Mouse (Mus musculus): ENCODE measurements around the gene Nkx2-4.

Gene Nkx2-4

DNA sequence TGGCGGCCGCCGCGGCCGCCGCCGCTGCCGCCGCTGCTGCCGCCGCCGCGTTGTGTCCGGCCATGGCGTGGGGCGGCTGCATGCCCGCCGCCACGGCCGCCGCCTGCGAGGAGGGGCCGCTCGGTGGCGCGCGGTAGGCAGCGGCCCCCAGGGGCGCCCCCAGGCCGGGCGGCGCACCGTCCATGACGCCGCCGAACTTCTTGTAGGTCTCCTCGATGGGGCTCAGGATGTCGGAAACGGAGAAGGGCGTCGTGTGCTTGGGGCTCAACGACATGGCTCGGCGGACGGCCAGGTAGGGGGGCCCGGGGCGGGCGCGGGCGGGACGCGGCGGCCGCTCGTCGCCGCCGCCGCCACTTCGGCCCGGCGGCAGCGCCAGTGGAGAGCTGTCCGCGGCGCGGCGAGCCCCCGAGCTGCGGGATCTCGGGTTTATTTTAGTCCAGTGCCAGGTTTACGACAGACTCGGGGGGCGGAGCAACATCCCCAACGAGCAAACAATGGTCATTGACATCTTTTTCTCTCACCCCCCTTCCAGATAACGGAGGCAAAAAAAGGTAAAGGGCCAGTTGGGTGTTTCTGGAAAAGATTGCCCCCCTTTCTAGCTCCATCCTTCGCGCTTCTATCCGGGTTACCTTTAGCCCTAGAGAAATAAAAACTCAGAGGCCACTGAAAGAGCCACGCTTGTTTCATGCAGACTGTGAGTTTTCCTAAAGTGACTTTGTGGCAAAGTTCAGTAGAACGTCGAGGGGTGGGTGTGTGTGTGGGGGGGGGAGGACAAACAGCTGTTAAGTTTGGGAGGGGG lies at the start of gene Nkx2-4:
Gene Nkx2-4 (minus strand): TSS at position 374 of the 799 bp plus-strand sequence.
- peak; percentile 20 for DNase-seq (ENCODE audit: low read depth, low spot score)

- DNase-seq (ENCODE audit: low read depth, low spot score): no peak
These were observed 42.1 kb upstream of the Nkx2-4 start for GRCm38 (mm10) chr2:147127366-147127765.

GRCm38 (mm10) chr2:147119736-147120135 lies 34.5 kb upstream of the Nkx2-4 start:
- DNase-seq (ENCODE audit: low read depth, low spot score): no peak

GRCm38 (mm10) chr2:147086441-147086840 lies 1.2 kb upstream of the Nkx2-4 start:
- no peak for DNase-seq (ENCODE audit: low read depth, low spot score)

- DNase-seq (ENCODE audit: low read depth, low spot score): no peak
These were observed 692 bp upstream of the Nkx2-4 start for GRCm38 (mm10) chr2:147085937-147086336.

DNA sequence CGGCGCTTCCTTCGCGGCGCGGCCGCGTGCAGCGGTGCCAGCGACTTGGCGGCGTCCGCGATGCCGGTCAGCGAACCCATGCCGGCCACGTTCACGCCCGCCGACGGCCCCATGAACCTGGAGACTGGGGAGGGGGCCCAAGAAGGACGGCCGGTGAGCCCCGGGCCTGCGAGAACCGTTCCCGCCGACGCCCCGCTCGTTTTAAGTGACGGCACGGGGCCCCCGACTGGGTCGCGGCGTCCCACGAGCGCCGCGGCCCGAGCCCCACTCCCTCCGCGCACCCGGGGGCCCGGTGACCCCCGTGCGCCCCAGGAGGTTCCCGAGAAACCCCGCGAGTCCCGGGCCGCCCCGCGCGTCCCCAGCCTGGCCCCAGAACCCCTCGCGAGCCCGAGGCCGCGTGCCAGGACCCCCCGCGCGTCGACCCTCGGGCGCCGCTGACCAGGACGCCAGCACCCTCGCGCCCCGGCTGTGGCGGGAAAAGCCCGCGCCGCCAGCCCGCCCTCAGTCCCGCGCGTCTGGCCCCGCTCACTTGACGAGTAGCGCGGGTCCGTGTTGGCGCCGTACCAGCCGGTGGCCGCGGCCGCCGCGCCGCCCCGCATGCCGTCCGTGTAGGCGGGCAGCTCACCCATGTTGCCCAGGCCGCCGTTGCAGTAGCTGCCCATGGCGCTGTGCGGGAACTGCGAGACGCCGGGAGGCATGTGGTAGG lies 726 bp downstream of the Nkx2-4 start:
- DNase-seq (ENCODE audit: low read depth, low spot score): peak; percentile 15

- DNase-seq (ENCODE audit: low read depth, low spot score): peak; percentile 41
These were observed 1.5 kb downstream of the Nkx2-4 start for GRCm38 (mm10) chr2:147083471-147084365.

- DNase-seq (ENCODE audit: low read depth, low spot score): no peak
These were observed 2.9 kb downstream of the Nkx2-4 start for GRCm38 (mm10) chr2:147082391-147082790.

DNA sequence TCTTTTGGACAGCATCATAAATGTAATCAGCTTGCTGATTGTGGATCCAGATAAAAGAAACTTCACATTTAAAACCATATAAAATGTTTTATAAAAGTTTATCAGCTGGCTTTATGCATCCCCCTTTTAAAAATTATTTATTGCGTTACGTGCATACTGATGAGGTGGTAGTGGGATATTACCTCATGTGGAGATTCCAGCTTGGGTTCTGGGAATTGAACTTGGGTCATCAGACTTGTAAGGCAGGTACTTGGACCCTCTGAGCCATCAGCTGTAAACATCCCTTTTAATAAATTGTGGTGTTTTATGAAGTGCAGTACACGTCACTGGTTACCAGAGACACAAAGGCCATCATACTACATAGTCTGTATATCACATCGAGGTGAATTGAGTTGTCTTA lies 10.8 kb downstream of the Nkx2-4 start:
- no peak for DNase-seq (ENCODE audit: low read depth, low spot score)

DNA sequence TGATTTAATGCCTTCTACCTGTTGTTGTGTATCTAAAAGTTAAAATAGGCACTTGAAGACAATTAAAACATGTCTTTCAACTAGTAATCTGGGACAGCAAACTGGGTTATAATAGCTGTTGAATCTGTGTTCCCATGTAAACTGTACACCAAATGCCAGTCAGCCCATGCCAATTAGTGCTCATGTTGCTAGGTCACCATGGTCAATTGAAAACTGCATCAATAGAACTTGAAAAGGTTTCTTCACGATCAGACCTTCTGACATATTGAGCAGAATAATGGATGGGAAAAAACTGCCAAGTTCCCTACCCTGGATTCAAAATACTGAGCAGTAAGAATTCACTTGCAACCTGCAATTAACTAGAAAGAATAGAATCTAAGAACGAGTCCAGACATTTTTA lies 11.3 kb downstream of the Nkx2-4 start:
- DNase-seq (ENCODE audit: low read depth, low spot score): no peak

GRCm38 (mm10) chr2:147070305-147070704 lies 14.9 kb downstream of the Nkx2-4 start:
- DNase-seq (ENCODE audit: low read depth, low spot score): no peak

GRCm38 (mm10) chr2:147069077-147069476 lies 16.2 kb downstream of the Nkx2-4 start:
- no peak for DNase-seq (ENCODE audit: low read depth, low spot score)

- no peak for DNase-seq (ENCODE audit: low read depth, low spot score)
These were observed 17.6 kb downstream of the Nkx2-4 start for GRCm38 (mm10) chr2:147067480-147068246.

DNA sequence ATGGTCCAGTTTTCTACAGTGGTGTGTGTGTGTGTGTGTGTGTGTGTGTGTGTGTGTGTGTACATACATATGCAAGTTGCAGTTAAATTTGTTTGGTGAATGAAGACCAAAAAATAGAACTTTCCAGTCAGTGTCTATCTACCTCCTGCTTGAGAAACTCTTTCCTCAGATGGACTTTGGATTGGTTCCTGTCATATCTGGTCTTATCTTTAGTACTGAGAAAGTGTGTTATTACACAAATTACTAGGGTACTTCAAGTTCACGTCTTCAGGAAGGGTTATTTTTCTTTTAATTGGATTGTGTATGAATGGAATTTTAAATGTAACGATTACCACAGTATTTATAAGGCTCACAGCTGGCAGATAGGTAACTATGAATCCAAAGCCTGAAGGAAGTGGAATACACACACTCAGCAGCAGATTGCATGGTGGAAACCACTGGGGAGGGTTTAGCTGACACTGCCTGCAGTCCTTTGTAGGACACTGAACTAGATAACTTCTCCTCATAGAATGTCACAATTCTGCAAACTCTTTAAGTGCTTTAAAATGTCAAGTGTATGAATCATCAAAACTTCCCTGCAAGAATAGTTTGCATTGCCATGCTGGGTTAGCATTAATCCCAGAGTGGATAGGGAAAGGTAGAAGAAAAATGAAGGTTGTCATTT lies 31.9 kb downstream of the Nkx2-4 start:
- DNase-seq (ENCODE audit: low read depth, low spot score): no peak

GRCm38 (mm10) chr2:147047051-147047450 lies 38.2 kb downstream of the Nkx2-4 start:
- DNase-seq (ENCODE audit: low read depth, low spot score): no peak

DNA sequence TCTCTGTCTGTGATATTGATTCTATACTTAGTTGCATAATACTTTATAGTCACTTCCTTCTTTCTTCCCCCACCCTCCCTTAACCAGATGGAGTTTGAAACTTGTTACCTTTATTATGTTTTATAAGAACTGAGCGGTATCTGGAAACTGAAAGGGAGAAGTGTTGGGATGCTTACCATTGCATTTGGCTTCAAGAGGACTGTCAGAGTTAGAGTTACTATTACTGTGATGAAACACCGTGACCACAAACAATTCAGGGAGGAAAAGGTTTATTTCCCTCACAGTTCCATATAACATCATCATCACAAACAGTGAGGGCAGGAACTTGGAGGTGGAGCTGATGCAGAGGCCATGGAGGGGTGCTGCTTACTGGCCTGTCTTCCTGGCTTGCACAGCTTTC lies 49.4 kb downstream of the Nkx2-4 start:
- DNase-seq (ENCODE audit: low read depth, low spot score): no peak

Measured in CD4-positive helper T cell, adult 2 months (primary cell).